13 mouse cellular contexts compared by ENCODE assay signal in the genomic region with DNA sequence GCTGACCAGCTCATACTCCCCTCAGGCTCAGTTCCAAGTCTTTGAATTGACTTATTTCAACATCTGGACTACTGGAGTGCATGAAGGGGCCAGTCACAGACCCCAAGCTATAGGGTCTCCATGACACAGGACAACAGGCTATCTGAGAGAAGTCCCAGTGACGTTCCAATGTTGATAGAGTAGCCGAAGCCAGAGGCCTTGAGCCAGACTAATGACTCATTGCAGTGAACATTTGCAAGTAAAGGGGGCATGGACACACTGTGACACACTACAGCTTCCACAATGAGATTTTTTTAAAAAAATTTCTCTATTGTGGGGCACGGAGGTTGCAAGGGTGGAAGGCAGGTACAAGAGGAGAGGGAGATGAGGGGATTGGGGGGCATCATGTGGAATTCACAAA.
DNase-seq lines count a peak whose midpoint lies in the region.
"Had no signal": no experiment of that assay in that cellular context is flagged by ENCODE, and none has a peak within 500 bp of the region (broad histone marks: within the 10 kb centered on the region; RNA-seq: fewer than 3 reads in every experiment).

No protein-coding gene starts in this region.

- DNase-seq in adrenal gland, adult (ENCODE audit: inconsistent age in 2 of 2, low spot score in 1 of 2), result peak; percentile 60 to 81
- DNase-seq in adrenal gland, adult 18-20 months (ENCODE audit: low spot score in 2 of 2), result no peak
- DNase-seq in adrenal gland, adult 8-10 months, result peak; percentile 45
- no peak for DNase-seq in adrenal gland, postnatal 4 days (ENCODE audit: low spot score in 2 of 2)
- peak; percentile 54 to 55 for DNase-seq in adrenal gland, postnatal 36 days
- DNase-seq in retina, embryonic 14.5 days (ENCODE audit: low spot score), result no peak
- DNase-seq: B cell, adult 2 months; cerebellum, adult 11 months; cerebellum, adult 18-20 months; cerebellum, adult 9-10 months; cerebellum, postnatal 10 days; cerebellum, postnatal 25 days; forebrain, postnatal 0 days had no signal

Comparison
In these comparisons a context has a peak if more than half of its experiments do, and no peak if none do; other contexts are left out.
1. DNase-seq: peak in adrenal gland, adult (2 of 2), adrenal gland, adult 8-10 months (single experiment) and adrenal gland, postnatal 36 days (2 of 2); none in adrenal gland, adult 18-20 months (0 of 2), adrenal gland, postnatal 4 days (0 of 2) and retina, embryonic 14.5 days (single experiment).